Mouse (Mus musculus) forebrain, postnatal 0 days (tissue): ENCODE results near the gene Olfr509. TPM values are rescaled to one million over a fixed set of nuclear protein-coding genes. Genes with fewer than 3 reads are reported as not detected.
"Not testable (repeated sequence)": the region's sequence is repeated elsewhere in the genome, so short reads cannot be mapped to it uniquely, and the experiment has no call there.

Source experiments
- ATAC-seq: fragments of 200-750 bp; cut with Nextera tagmentation; 2 replicates; pipeline ENCODE4 v1.8.0; 2017; ENCODE audit warnings: mild to moderate bottlenecking, moderate library complexity
- DNase-seq: peaks from one replicate; pipeline ENCODE4 v3.0.0-alpha.2; 2015
- H3K27ac ChIP-seq: fragments of 300-500 bp; sonication (generic); 2 replicates; pipeline ENCODE4 v1.5.1; 2014; ENCODE audit warnings: low read depth, mild to moderate bottlenecking, antibody characterized with exemption, low read length, moderate library complexity, mixed read lengths
- H3K27me3 ChIP-seq: fragments of 300-500 bp; sonication (generic); 2 replicates; pipeline ENCODE4 v1.6.1; 2014; ENCODE audit warnings: mild to moderate bottlenecking, low read length, mixed read lengths; ENCODE audit not compliant: insufficient read depth
- H3K36me3 ChIP-seq: fragments of 300-500 bp; sonication (generic); 2 replicates; pipeline ENCODE4 v1.6.1; 2014; ENCODE audit warnings: mild to moderate bottlenecking, moderate library complexity; ENCODE audit not compliant: insufficient read depth
- H3K4me1 ChIP-seq: fragments of 300-500 bp; sonication (generic); 2 replicates; pipeline ENCODE4 v1.6.1; 2014; ENCODE audit warnings: antibody characterized with exemption; ENCODE audit not compliant: insufficient read depth
- H3K4me2 ChIP-seq: fragments of 300-500 bp; sonication (generic); 2 replicates; pipeline ENCODE4 v1.6.1; 2014; ENCODE audit warnings: low read depth, mild to moderate bottlenecking, moderate library complexity
- H3K4me3 ChIP-seq: fragments of 300-500 bp; sonication (generic); 2 replicates; pipeline ENCODE4 v1.5.1; 2014; ENCODE audit warnings: low read depth, low read length, mixed read lengths
- H3K9ac ChIP-seq: fragments of 300-500 bp; sonication (generic); 2 replicates; pipeline ENCODE4 v1.6.1; 2014; ENCODE audit warnings: mild to moderate bottlenecking
- H3K9me3 ChIP-seq: fragments of 300-500 bp; sonication (generic); 2 replicates; pipeline ENCODE4 v1.6.1; 2016; ENCODE audit warnings: low read length
- CTCF ChIP-seq: sonication (generic); IDR thresholded peaks from 2 replicates; pipeline ENCODE4 v1.5.1; 2016; ENCODE audit warnings: antibody characterized with exemption, control low read depth, low read depth
- WGBS: fragments of 180-500 bp; shearing (Covaris S2); extraction: QIAGEN DNeasy Blood & Tissue Kit; methylation state at CpG from one replicate; pipeline ENCODE4 v1.1.7; 2014; 5-methylcytosine and 5-hydroxymethylcytosine counted together
- polyA plus RNA-seq: library from polyadenylated mRNA; unstranded; fragments of >200 nt; fragmentation: Nextera tagmentation; extraction: Ambion mirVana; gene quantifications from 2 replicates; pipeline ENCODE4 v1.2.1, GENCODE M21; 2015
- total RNA-seq: library from RNA; depleted of rRNA; stranded (reverse); fragments of >200 nt; gene quantifications from 2 replicates; pipeline ENCODE4 v1.2.3, GENCODE M21; 2014; rRNA removed

Gene Olfr509
- total RNA-seq (not detected in 2 replicates), polyA plus RNA-seq (not detected in 2 replicates)

- H3K27ac ChIP-seq, result no peak within 1 kb of the TSS
- H3K36me3 ChIP-seq, result no peaks in the 10 kb centered on the region
- H3K9me3 ChIP-seq, result no peaks in the 10 kb centered on the region
- H3K4me2 ChIP-seq, result no peak within 1 kb of the TSS
- no peaks in the 10 kb centered on the region for H3K4me1 ChIP-seq
- no peak within 1 kb of the TSS for H3K4me3 ChIP-seq
- no peaks in the 10 kb centered on the region for H3K27me3 ChIP-seq
- no peak for ATAC-seq
- no peak within 1 kb of the TSS for H3K9ac ChIP-seq
- TF ChIP-seq CTCF, result no peak
- no peak for DNase-seq
These were observed at the start of gene Olfr509 for GRCm38 (mm10) chr7:108651806-108652205. TSS of gene Olfr509 (minus strand) at chr7:108651906.

- H3K9ac ChIP-seq, result no peak overlapping the region
These were observed 27.2 kb upstream of the Olfr509 start for GRCm38 (mm10) chr7:108678886-108679285.

GRCm38 (mm10) chr7:108671058-108671457, 19.4 kb upstream of the Olfr509 start:
- 71% methylated on average over 1 of the region's 1 CpGs for WGBS
- no peak for TF ChIP-seq CTCF
- Histone ChIP-seq H3K4me1 (no peaks in the 10 kb centered on the region), H3K4me3 (no peak overlapping the region), H3K4me2 (no peak overlapping the region), H3K27me3 (no peaks in the 10 kb centered on the region), H3K27ac (no peak overlapping the region), H3K9me3 (no peaks in the 10 kb centered on the region), H3K9ac (no peak overlapping the region), H3K36me3 (no peaks in the 10 kb centered on the region)
- DNase-seq (no peak), ATAC-seq (no peak)

More at GRCm38 (mm10) chr7:108678886-108679285, 27.2 kb upstream of the Olfr509 start:
- DNase-seq, result no peak
- WGBS, result 85% methylated on average over 4 of the region's 4 CpGs
- Histone ChIP-seq H3K4me3 (no peak overlapping the region), H3K4me1 (no peaks in the 10 kb centered on the region), H3K9me3 (no peaks in the 10 kb centered on the region), H3K27ac (no peak overlapping the region), H3K4me2 (no peak overlapping the region), H3K27me3 (no peaks in the 10 kb centered on the region), H3K36me3 (no peaks in the 10 kb centered on the region)
- ATAC-seq, result no peak
- no peak for TF ChIP-seq CTCF

GRCm38 (mm10) chr7:108666118-108666517, 14.4 kb upstream of the Olfr509 start, which contains the start of gene Olfr510:
TSS of gene Olfr510 (plus strand) at chr7:108666418.
- WGBS, result 95% methylated on average over 1 of the region's 1 CpGs
- H3K9me3 ChIP-seq, result no peaks in the 10 kb centered on the region
- no peaks in the 10 kb centered on the region for H3K27me3 ChIP-seq
- DNase-seq (no peak), ATAC-seq (no peak)
- H3K36me3 ChIP-seq, result no peaks in the 10 kb centered on the region
- H3K4me1 ChIP-seq, result no peaks in the 10 kb centered on the region
- H3K27ac ChIP-seq, result no peak within 1 kb of the TSS
- no peak within 1 kb of the TSS for H3K9ac ChIP-seq
- no peak within 1 kb of the TSS for H3K4me2 ChIP-seq
- no peak for TF ChIP-seq CTCF
- no peak within 1 kb of the TSS for H3K4me3 ChIP-seq

- Histone ChIP-seq H3K9me3 (no peaks in the 10 kb centered on the region), H3K9ac (no peak overlapping the region), H3K27me3 (no peaks in the 10 kb centered on the region), H3K4me1 (no peaks in the 10 kb centered on the region), H3K4me2 (no peak overlapping the region), H3K36me3 (no peaks in the 10 kb centered on the region), H3K4me3 (no peak overlapping the region), H3K27ac (no peak overlapping the region)
- TF ChIP-seq CTCF, result no peak
- ATAC-seq, result no peak
- no peak for DNase-seq
- 79% methylated on average over 3 of the region's 3 CpGs for WGBS
These were observed 10.7 kb upstream of the Olfr509 start for GRCm38 (mm10) chr7:108662419-108662818.

GRCm38 (mm10) chr7:108629694-108630093, 22.0 kb downstream of the Olfr509 start, which contains the start of gene Olfr508:
TSS of gene Olfr508 (plus strand) at chr7:108629994.
- WGBS, result 87% methylated on average over 3 of the region's 3 CpGs
- DNase-seq, result no peak
- no peak for ATAC-seq

GRCm38 (mm10) chr7:108621514-108621913, 30.2 kb downstream of the Olfr509 start, which contains the start of gene Olfr507:
TSS of gene Olfr507 (plus strand) at chr7:108621814.
- Histone ChIP-seq H3K36me3 (no peaks in the 10 kb centered on the region), H3K27me3 (no peaks in the 10 kb centered on the region), H3K4me2 (no peak within 1 kb of the TSS), H3K9ac (no peak within 1 kb of the TSS), H3K4me1 (no peaks in the 10 kb centered on the region), H3K4me3 (no peak within 1 kb of the TSS), H3K27ac (no peak within 1 kb of the TSS), H3K9me3 (no peaks in the 10 kb centered on the region)
- ATAC-seq (no peak), DNase-seq (no peak)
- 80% methylated on average over 2 of the region's 2 CpGs for WGBS
- no peak for TF ChIP-seq CTCF

More at GRCm38 (mm10) chr7:108629694-108630093, 22.0 kb downstream of the Olfr509 start, which contains the start of gene Olfr508:
- Histone ChIP-seq H3K27me3 (no peaks in the 10 kb centered on the region), H3K4me3 (no peak within 1 kb of the TSS), H3K27ac (no peak within 1 kb of the TSS), H3K9me3 (no peaks in the 10 kb centered on the region), H3K36me3 (no peaks in the 10 kb centered on the region), H3K9ac (no peak within 1 kb of the TSS), H3K4me1 (no peaks in the 10 kb centered on the region), H3K4me2 (no peak within 1 kb of the TSS)
- TF ChIP-seq CTCF, result no peak

- H3K27ac ChIP-seq, ATAC-seq: not testable (repeated sequence)
These were observed 34.9 kb downstream of the Olfr509 start for GRCm38 (mm10) chr7:108616781-108617180.

More at GRCm38 (mm10) chr7:108616781-108617180, 34.9 kb downstream of the Olfr509 start:
- H3K36me3 ChIP-seq, H3K4me2 ChIP-seq, H3K9me3 ChIP-seq, H3K4me3 ChIP-seq, H3K9ac ChIP-seq, H3K27me3 ChIP-seq, DNase-seq, H3K4me1 ChIP-seq: not testable (repeated sequence)
- 61% methylated on average over 3 of the region's 3 CpGs for WGBS
